Mouse (Mus musculus) heart, embryonic 11.5 days (tissue): ENCODE results near the gene Ccdc7a. TPM values are rescaled to one million over a fixed set of nuclear protein-coding genes. Genes with fewer than 3 reads are reported as not detected.

Source experiments
- ATAC-seq: fragments of 200-750 bp; cut with Nextera tagmentation; replicated peaks from 2 replicates; pipeline ENCODE4 v1.8.0; 2017; ENCODE audit warnings: moderate library complexity; ENCODE audit not compliant: insufficient number of reproducible peaks, low FRiP score, low TSS enrichment
- H3K27ac ChIP-seq: fragments of 300-500 bp; sonication (generic); 2 replicates; pipeline ENCODE4 v1.5.1; 2014; ENCODE audit warnings: mild to moderate bottlenecking, low read depth, low read length
- H3K27me3 ChIP-seq: fragments of 300-500 bp; sonication (generic); 2 replicates; pipeline ENCODE4 v1.6.1; 2014; ENCODE audit warnings: mild to moderate bottlenecking, low read length, mixed read lengths; ENCODE audit not compliant: control insufficient read depth, insufficient read depth
- H3K36me3 ChIP-seq: fragments of 300-500 bp; sonication (generic); 2 replicates; pipeline ENCODE4 v1.6.1; 2014; ENCODE audit warnings: mild to moderate bottlenecking, low read length, moderate library complexity, mixed read lengths; ENCODE audit not compliant: control insufficient read depth, insufficient read depth
- H3K4me1 ChIP-seq: fragments of 300-500 bp; sonication (generic); 2 replicates; pipeline ENCODE4 v1.6.1; 2014; ENCODE audit warnings: low read length; ENCODE audit not compliant: control insufficient read depth, insufficient read depth
- H3K4me2 ChIP-seq: fragments of 300-500 bp; sonication (generic); 2 replicates; pipeline ENCODE4 v1.6.1; 2014; ENCODE audit warnings: mild to moderate bottlenecking, moderate library complexity
- H3K4me3 ChIP-seq: fragments of 300-500 bp; sonication (generic); 2 replicates; pipeline ENCODE4 v1.5.1; 2014; ENCODE audit warnings: low read depth, low read length
- H3K9ac ChIP-seq: fragments of 300-500 bp; sonication (generic); 2 replicates; pipeline ENCODE4 v1.6.1; 2014; ENCODE audit warnings: mild to moderate bottlenecking, low read depth, low read length, moderate library complexity
- H3K9me3 ChIP-seq: fragments of 300-500 bp; sonication (generic); replicated peaks from 2 replicates; pipeline ENCODE4 v1.6.1; 2016; ENCODE audit warnings: low read length; ENCODE audit not compliant: control insufficient read depth
- WGBS: fragments of 180-500 bp; shearing (Covaris S2); extraction: QIAGEN DNeasy Blood & Tissue Kit; methylation state at CpG from one replicate; pipeline ENCODE4 v1.1.7; 2014; ENCODE audit not compliant: insufficient replicate concordance; 5-methylcytosine and 5-hydroxymethylcytosine counted together
- polyA plus RNA-seq: library from polyadenylated mRNA; unstranded; fragments of >200 nt; fragmentation: Nextera tagmentation; extraction: Ambion mirVana; gene quantifications from 2 replicates; pipeline ENCODE4 v1.2.1, GENCODE M21; 2014

The Ccdc7a gene
- polyA plus RNA-seq, 1 experiment from 2014 or later, result not detected

DNA sequence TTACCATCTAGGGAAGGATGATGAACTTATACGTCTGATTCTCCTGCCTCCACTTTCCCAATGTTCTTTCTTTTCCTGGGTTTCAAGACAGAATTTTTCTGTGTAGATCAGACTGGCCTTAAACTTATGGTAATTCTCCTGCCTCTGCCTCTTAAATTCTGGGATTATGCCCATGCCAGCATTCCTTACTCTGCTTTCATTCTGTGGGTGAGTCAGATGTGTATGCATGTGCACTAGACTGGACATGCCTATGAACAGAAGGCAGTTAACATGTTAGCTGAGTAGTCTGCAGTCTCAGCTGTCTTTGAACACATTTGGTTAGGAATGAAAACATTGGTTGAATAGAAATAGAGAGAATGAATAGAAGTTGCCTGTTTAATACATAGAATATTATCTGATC, 360.9 kb downstream of the Ccdc7a start:
- no peak for ATAC-seq
- Histone ChIP-seq H3K4me1 (0 out of 2 replicates have a peak, but pooled peaks cover 2% of the 10 kb centered on the region), H3K4me3 (no peak overlapping the region), H3K9ac (no peak overlapping the region), H3K27ac (no peak overlapping the region), H3K4me2 (no peak overlapping the region), H3K36me3 (peaks cover 13% of the 10 kb centered on the region), H3K9me3 (no peaks in the 10 kb centered on the region), H3K27me3 (no peaks in the 10 kb centered on the region)
- 72% methylated on average over 1 of the region's 1 CpGs for WGBS

GRCm38 (mm10) chr8:128697945-128698344, 367.4 kb downstream of the Ccdc7a start:
- H3K4me1 ChIP-seq, result peaks cover 19% of the 10 kb centered on the region
- H3K4me2 ChIP-seq, result no peak overlapping the region
- no peaks in the 10 kb centered on the region for H3K9me3 ChIP-seq
- H3K4me3 ChIP-seq, result no peak overlapping the region
- ATAC-seq, result no peak
- H3K27ac ChIP-seq, result no peak overlapping the region
- H3K9ac ChIP-seq, result no peak overlapping the region
- H3K27me3 ChIP-seq, result no peaks in the 10 kb centered on the region
- H3K36me3 ChIP-seq, result no peaks in the 10 kb centered on the region
- 56% methylated on average over 3 of the region's 3 CpGs for WGBS

DNA sequence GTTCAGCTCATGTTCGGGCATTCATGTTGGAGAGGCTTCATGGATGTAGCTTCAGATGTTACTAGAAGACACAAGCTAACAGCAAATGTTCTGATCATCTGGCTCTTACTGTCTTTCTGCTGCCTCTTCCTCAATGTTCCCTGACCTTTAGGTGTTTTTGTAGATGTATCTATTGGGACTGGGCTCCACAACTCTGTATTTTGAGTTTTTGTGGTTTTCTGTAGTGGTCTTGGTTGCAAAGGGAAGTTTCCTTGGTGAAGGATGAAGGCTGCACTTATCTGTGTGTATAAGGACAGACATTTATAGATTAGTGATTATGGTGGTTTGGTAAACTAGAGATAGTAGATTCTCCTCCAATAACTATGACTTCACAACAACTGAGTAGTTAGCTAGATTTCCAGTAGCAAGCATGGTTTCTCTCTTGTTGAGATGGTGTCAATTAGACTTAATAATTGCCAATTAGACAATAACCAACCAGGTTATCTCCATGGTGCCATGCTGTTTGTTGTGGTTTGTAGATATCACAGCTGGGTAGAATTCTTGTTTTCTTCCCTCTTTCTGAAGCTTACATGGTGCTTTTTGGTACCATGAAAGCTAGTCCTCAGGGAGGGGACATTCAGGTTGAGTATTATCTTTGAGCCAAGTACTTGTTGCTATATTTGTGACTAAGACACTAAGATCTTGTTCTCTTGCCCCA, 368.5 kb downstream of the Ccdc7a start:
- ATAC-seq, result no peak
- Histone ChIP-seq H3K4me2 (no peak overlapping the region), H3K27me3 (no peaks in the 10 kb centered on the region), H3K4me1 (peaks cover 20% of the 10 kb centered on the region), H3K27ac (no peak overlapping the region), H3K9ac (no peak overlapping the region), H3K36me3 (no peaks in the 10 kb centered on the region), H3K4me3 (no peak overlapping the region), H3K9me3 (no peaks in the 10 kb centered on the region)
- WGBS, result 92% methylated on average over 1 of the region's 1 CpGs

GRCm38 (mm10) chr8:128690056-128690455, 375.3 kb downstream of the Ccdc7a start:
- Histone ChIP-seq H3K27me3 (no peaks in the 10 kb centered on the region), H3K27ac (no peak overlapping the region), H3K4me3 (no peak overlapping the region), H3K4me2 (no peak overlapping the region), H3K36me3 (no peaks in the 10 kb centered on the region), H3K4me1 (peaks cover 24% of the 10 kb centered on the region), H3K9ac (no peak overlapping the region), H3K9me3 (no peaks in the 10 kb centered on the region)
- 86% methylated on average over 1 of the region's 1 CpGs for WGBS
- no peak for ATAC-seq

GRCm38 (mm10) chr8:128688679-128689078, 376.6 kb downstream of the Ccdc7a start:
- H3K27me3 ChIP-seq, result no peaks in the 10 kb centered on the region
- no peak for ATAC-seq
- H3K9me3 ChIP-seq, result no peaks in the 10 kb centered on the region
- peaks cover 20% of the 10 kb centered on the region for H3K4me1 ChIP-seq
- H3K9ac ChIP-seq, result no peak overlapping the region
- H3K4me2 ChIP-seq, result no peak overlapping the region; the same call in 1 of the 2 replicates
- H3K4me3 ChIP-seq, result no peak overlapping the region
- H3K36me3 ChIP-seq, result no peaks in the 10 kb centered on the region
- 55% methylated on average over 3 of the region's 3 CpGs for WGBS
- no peak overlapping the region for H3K27ac ChIP-seq

- Histone ChIP-seq H3K4me1 (peaks cover 18% of the 10 kb centered on the region), H3K27ac (peak overlapping the region; percentile 100), H3K4me2 (peak overlapping the region; percentile 75), H3K27me3 (no peaks in the 10 kb centered on the region), H3K4me3 (peak overlapping the region; percentile 74), H3K9me3 (no peaks in the 10 kb centered on the region), H3K36me3 (no peaks in the 10 kb centered on the region), H3K9ac (peak overlapping the region; percentile 92)
- no peak for ATAC-seq
- 0% methylated on average over 2 of the region's 2 CpGs for WGBS
Measured at GRCm38 (mm10) chr8:128686429-128686990, 378.8 kb downstream of the Ccdc7a start.

DNA sequence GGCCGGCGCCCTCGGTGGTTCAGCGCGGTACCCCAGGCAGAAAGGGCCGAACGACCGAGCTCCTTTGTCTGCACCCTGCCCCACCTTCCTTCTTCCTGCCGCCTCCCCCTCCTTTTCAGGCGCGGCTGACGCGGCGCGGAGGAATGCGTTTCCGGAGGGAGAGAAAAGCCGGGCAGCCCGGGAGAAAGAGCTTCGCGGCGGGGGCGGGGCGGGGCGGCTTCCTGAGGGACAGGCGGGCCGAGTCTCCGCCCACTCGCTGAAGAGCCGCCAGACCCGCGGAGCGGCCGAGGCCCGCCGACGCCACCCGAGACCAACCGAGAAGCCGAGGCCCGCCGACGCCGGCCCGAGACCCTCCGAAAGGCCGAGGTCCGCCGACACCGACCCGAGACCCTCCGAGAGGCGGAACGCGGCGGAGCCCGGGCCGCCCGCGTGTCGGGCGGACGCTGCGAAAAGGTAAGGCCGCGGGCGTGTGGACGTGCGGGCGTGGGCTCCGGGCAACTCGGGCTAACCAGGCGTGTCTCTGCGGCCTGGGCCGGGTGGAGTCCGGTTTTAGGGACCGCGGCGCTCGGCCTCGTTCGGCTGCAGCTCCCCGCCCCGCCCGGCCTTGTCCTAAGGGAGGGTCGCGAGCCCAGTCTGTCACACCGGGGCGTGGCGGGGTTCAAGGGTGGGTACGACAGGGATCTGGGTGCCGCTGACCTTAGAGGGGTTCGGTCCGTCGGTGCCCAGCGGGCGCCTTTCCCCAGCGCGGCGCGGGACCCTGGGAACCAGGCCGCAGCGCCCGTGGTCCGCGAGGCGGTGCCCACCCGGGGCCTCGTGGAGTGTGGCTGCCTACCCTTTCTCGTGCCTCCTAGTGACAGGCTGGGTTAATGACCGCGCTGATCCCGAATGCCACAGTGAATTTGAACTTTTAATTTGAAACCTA, 379.5 kb downstream of the Ccdc7a start, which contains the start of gene Itgb1:
TSS of gene Itgb1 (plus strand) at position 148 of the 922 bp plus-strand sequence.
- under 1% methylated on average over 100 of the region's 113 CpGs for WGBS
- Histone ChIP-seq H3K27ac (peak within 1 kb of the TSS; percentile 100), H3K9me3 (no peaks in the 10 kb centered on the region), H3K9ac (peak within 1 kb of the TSS; percentile 92), H3K4me1 (peaks cover 18% of the 10 kb centered on the region), H3K4me2 (peak within 1 kb of the TSS; percentile 75), H3K27me3 (no peaks in the 10 kb centered on the region), H3K36me3 (no peaks in the 10 kb centered on the region), H3K4me3 (peak within 1 kb of the TSS; percentile 74)
- ATAC-seq, result peak; percentile 94

GRCm38 (mm10) chr8:128684609-128685506, 380.5 kb downstream of the Ccdc7a start:
- H3K27ac ChIP-seq, result peak overlapping the region; percentile 100
- H3K9me3 ChIP-seq, result no peaks in the 10 kb centered on the region
- peak overlapping the region; percentile 74 for H3K4me3 ChIP-seq
- H3K9ac ChIP-seq, result peak overlapping the region; percentile 92
- peak overlapping the region; percentile 75 for H3K4me2 ChIP-seq
- peak; percentile 77; the same call in 1 of the 2 replicates for ATAC-seq
- no peaks in the 10 kb centered on the region for H3K36me3 ChIP-seq
- 10% methylated on average over 25 of the region's 25 CpGs for WGBS
- peaks cover 12% of the 10 kb centered on the region for H3K4me1 ChIP-seq
- H3K27me3 ChIP-seq, result no peaks in the 10 kb centered on the region
